Mouse (Mus musculus) liver, embryonic 11.5 days (tissue): Measurements from ENCODE around the gene Rnf43. TPM values are rescaled to one million over a fixed set of nuclear protein-coding genes. Genes with fewer than 3 reads are reported as not detected.
A peak's percentile ranks its signal among the peaks of the same experiment; 100 is the strongest.

Source experiments
- ATAC-seq: fragments of 200-750 bp; cut with Nextera tagmentation; replicated peaks from 2 replicates; pipeline ENCODE4 v1.8.0; 2017; ENCODE audit warnings: moderate number of reproducible peaks, mild to moderate bottlenecking, moderate TSS enrichment, moderate library complexity; ENCODE audit not compliant: low FRiP score
- DNase-seq: peaks from one replicate; pipeline ENCODE4 v3.0.0-alpha.2; 2017; ENCODE audit warnings: low spot score
- H3K27ac ChIP-seq: fragments of 300-500 bp; sonication (generic); 2 replicates; pipeline ENCODE4 v1.5.1; 2014; ENCODE audit warnings: mild to moderate bottlenecking, low read depth, low read length, control low read depth
- H3K27me3 ChIP-seq: fragments of 300-500 bp; sonication (generic); replicated peaks from 2 replicates; pipeline ENCODE4 v1.6.1; 2014; ENCODE audit warnings: low read length, mixed read lengths; ENCODE audit not compliant: control insufficient read depth, insufficient read depth
- H3K36me3 ChIP-seq: fragments of 300-500 bp; sonication (generic); 2 replicates; pipeline ENCODE4 v1.6.1; 2014; ENCODE audit warnings: mild to moderate bottlenecking, low read length, moderate library complexity, mixed read lengths; ENCODE audit not compliant: control insufficient read depth, insufficient read depth
- H3K4me1 ChIP-seq: fragments of 300-500 bp; sonication (generic); replicated peaks from 2 replicates; pipeline ENCODE4 v1.6.1; 2014; ENCODE audit warnings: low read length, mixed read lengths; ENCODE audit not compliant: control insufficient read depth, insufficient read depth
- H3K4me2 ChIP-seq: fragments of 300-500 bp; sonication (generic); 2 replicates; pipeline ENCODE4 v1.6.1; 2014; ENCODE audit warnings: mild to moderate bottlenecking, control low read depth, moderate library complexity
- H3K4me3 ChIP-seq: fragments of 300-500 bp; sonication (generic); 2 replicates; pipeline ENCODE4 v1.5.1; 2014; ENCODE audit warnings: low read depth, low read length, control low read depth
- H3K9ac ChIP-seq: fragments of 300-500 bp; sonication (generic); 2 replicates; pipeline ENCODE4 v1.6.1; 2014; ENCODE audit warnings: low read depth, low read length, control low read depth
- H3K9me3 ChIP-seq: fragments of 300-500 bp; sonication (generic); 2 replicates; pipeline ENCODE4 v1.6.1; 2016; ENCODE audit warnings: low read length, inconsistent platforms, mixed read lengths; ENCODE audit not compliant: control insufficient read depth
- WGBS: fragments of 180-500 bp; shearing (Covaris S2); extraction: QIAGEN DNeasy Blood & Tissue Kit; methylation state at CpG from one replicate; pipeline ENCODE4 v1.1.7; 2014; 5-methylcytosine and 5-hydroxymethylcytosine counted together
- polyA plus RNA-seq: library from polyadenylated mRNA; unstranded; fragments of >200 nt; fragmentation: Nextera tagmentation; extraction: Ambion mirVana; gene quantifications from 2 replicates; pipeline ENCODE4 v1.2.1, GENCODE M21; 2014

Rnf43 gene
- polyA plus RNA-seq, 1 experiment from 2014 or later = 10.0 TPM

- Histone ChIP-seq H3K4me1 (peaks cover 2% of the 10 kb centered on the region; the same call in 1 of the 2 replicates), H3K9ac (peak overlapping the region; percentile 80), H3K4me3 (peak overlapping the region; percentile 54), H3K9me3 (no peaks in the 10 kb centered on the region), H3K36me3 (no peaks in the 10 kb centered on the region), H3K27me3 (no peaks in the 10 kb centered on the region), H3K27ac (peak overlapping the region; percentile 66; the same call in 1 of the 2 replicates), H3K4me2 (peak overlapping the region; percentile 85)
- DNase-seq (no peak), ATAC-seq (peak; percentile 59)
- WGBS = 23% methylated on average over 2 of the region's 2 CpGs
These were observed 23.7 kb upstream of the Rnf43 start for GRCm38 (mm10) chr11:87638793-87639192.

GRCm38 (mm10) chr11:87639206-87639605, 23.3 kb upstream of the Rnf43 start:
- no peaks in the 10 kb centered on the region for H3K9me3 ChIP-seq
- peak overlapping the region; percentile 80 for H3K9ac ChIP-seq
- H3K27ac ChIP-seq = peak overlapping the region; percentile 66; the same call in 1 of the 2 replicates
- under 1% methylated on average over 29 of the region's 29 CpGs for WGBS
- H3K4me1 ChIP-seq = peaks cover 2% of the 10 kb centered on the region; the same call in 1 of the 2 replicates
- peak overlapping the region; percentile 54 for H3K4me3 ChIP-seq
- no peaks in the 10 kb centered on the region for H3K36me3 ChIP-seq
- DNase-seq (peak; percentile 78), ATAC-seq (peak; percentile 93)
- no peaks in the 10 kb centered on the region for H3K27me3 ChIP-seq
- peak overlapping the region; percentile 85 for H3K4me2 ChIP-seq

- ATAC-seq (no peak), DNase-seq (no peak)
- H3K4me2 ChIP-seq = no peak overlapping the region
- no peak overlapping the region for H3K9ac ChIP-seq
- no peaks in the 10 kb centered on the region for H3K27me3 ChIP-seq
- no peak overlapping the region for H3K27ac ChIP-seq
- peaks cover 2% of the 10 kb centered on the region; the same call in 1 of the 2 replicates for H3K4me1 ChIP-seq
- H3K36me3 ChIP-seq = no peaks in the 10 kb centered on the region
- H3K4me3 ChIP-seq = no peak overlapping the region
- no peaks in the 10 kb centered on the region for H3K9me3 ChIP-seq
These were observed 19.7 kb upstream of the Rnf43 start for GRCm38 (mm10) chr11:87642865-87643264.

GRCm38 (mm10) chr11:87654693-87655092, 7.8 kb upstream of the Rnf43 start:
- no peaks in the 10 kb centered on the region for H3K36me3 ChIP-seq
- H3K27me3 ChIP-seq = no peaks in the 10 kb centered on the region
- no peak overlapping the region for H3K4me3 ChIP-seq
- H3K4me1 ChIP-seq = peaks cover 3% of the 10 kb centered on the region; the same call in 1 of the 2 replicates
- DNase-seq (no peak), ATAC-seq (no peak)
- H3K4me2 ChIP-seq = no peak overlapping the region
- no peak overlapping the region for H3K9ac ChIP-seq
- no peaks in the 10 kb centered on the region for H3K9me3 ChIP-seq
- H3K27ac ChIP-seq = no peak overlapping the region
- 61% methylated on average over 5 of the region's 5 CpGs for WGBS

GRCm38 (mm10) chr11:87659216-87659615, 3.3 kb upstream of the Rnf43 start:
- 72% methylated on average over 7 of the region's 7 CpGs for WGBS
- Histone ChIP-seq H3K27ac (no peak overlapping the region), H3K4me2 (no peak overlapping the region), H3K4me1 (peaks cover 6% of the 10 kb centered on the region; the same call in 1 of the 2 replicates), H3K36me3 (no peaks in the 10 kb centered on the region), H3K9me3 (no peaks in the 10 kb centered on the region), H3K4me3 (no peak overlapping the region), H3K9ac (no peak overlapping the region), H3K27me3 (no peaks in the 10 kb centered on the region)
- DNase-seq (no peak), ATAC-seq (no peak)

- 0 out of 2 replicates have a peak overlapping the region, but pooled peaks have one; percentile 8 for H3K27ac ChIP-seq
These were observed 300 bp downstream of the Rnf43 start for GRCm38 (mm10) chr11:87662822-87663221.

GRCm38 (mm10) chr11:87663948-87664347, 1.4 kb downstream of the Rnf43 start:
- Histone ChIP-seq H3K27me3 (no peaks in the 10 kb centered on the region), H3K36me3 (no peaks in the 10 kb centered on the region), H3K4me2 (peak overlapping the region; percentile 67), H3K27ac (no peak overlapping the region; the same call in 1 of the 2 replicates), H3K4me1 (peaks cover 6% of the 10 kb centered on the region; the same call in 1 of the 2 replicates), H3K9me3 (no peaks in the 10 kb centered on the region), H3K4me3 (peak overlapping the region; percentile 45), H3K9ac (peak overlapping the region; percentile 25)
- WGBS = 70% methylated on average over 6 of the region's 6 CpGs
- DNase-seq (no peak), ATAC-seq (no peak)

More at GRCm38 (mm10) chr11:87662822-87663221, 300 bp downstream of the Rnf43 start:
- Histone ChIP-seq H3K4me2 (peak overlapping the region; percentile 67), H3K9me3 (no peaks in the 10 kb centered on the region), H3K36me3 (no peaks in the 10 kb centered on the region), H3K27me3 (no peaks in the 10 kb centered on the region), H3K4me1 (peaks cover 6% of the 10 kb centered on the region; the same call in 1 of the 2 replicates), H3K4me3 (peak overlapping the region; percentile 45), H3K9ac (peak overlapping the region; percentile 51)
- ATAC-seq = no peak
- 22% methylated on average over 14 of the region's 14 CpGs for WGBS
- DNase-seq = no peak

GRCm38 (mm10) chr11:87664521-87664920, 2.0 kb downstream of the Rnf43 start:
- no peaks in the 10 kb centered on the region for H3K27me3 ChIP-seq
- no peaks in the 10 kb centered on the region for H3K9me3 ChIP-seq
- H3K4me2 ChIP-seq = peak overlapping the region; percentile 67
- H3K4me3 ChIP-seq = peak overlapping the region; percentile 45
- no peaks in the 10 kb centered on the region for H3K36me3 ChIP-seq
- ATAC-seq (no peak), DNase-seq (no peak)
- peak overlapping the region; percentile 25 for H3K9ac ChIP-seq
- WGBS = 72% methylated on average over 12 of the region's 12 CpGs
- peaks cover 6% of the 10 kb centered on the region; the same call in 1 of the 2 replicates for H3K4me1 ChIP-seq
- H3K27ac ChIP-seq = peak overlapping the region; percentile 35; the same call in 1 of the 2 replicates

GRCm38 (mm10) chr11:87665224-87665623, 2.7 kb downstream of the Rnf43 start:
- Histone ChIP-seq H3K9me3 (no peaks in the 10 kb centered on the region), H3K36me3 (no peaks in the 10 kb centered on the region), H3K27ac (no peak overlapping the region), H3K4me2 (peak overlapping the region; percentile 19), H3K4me3 (peak overlapping the region; percentile 29), H3K9ac (no peak overlapping the region), H3K27me3 (no peaks in the 10 kb centered on the region), H3K4me1 (peaks cover 6% of the 10 kb centered on the region; the same call in 1 of the 2 replicates)
- 81% methylated on average over 6 of the region's 6 CpGs for WGBS
- no peak for DNase-seq
- ATAC-seq = no peak
